Mouse (Mus musculus): ENCODE data around the gene Slc5a6.
"Not testable (repeated sequence)": the region's sequence is repeated elsewhere in the genome, so short reads cannot be mapped to it uniquely, and the experiment has no call there.

Gene Slc5a6

DNA sequence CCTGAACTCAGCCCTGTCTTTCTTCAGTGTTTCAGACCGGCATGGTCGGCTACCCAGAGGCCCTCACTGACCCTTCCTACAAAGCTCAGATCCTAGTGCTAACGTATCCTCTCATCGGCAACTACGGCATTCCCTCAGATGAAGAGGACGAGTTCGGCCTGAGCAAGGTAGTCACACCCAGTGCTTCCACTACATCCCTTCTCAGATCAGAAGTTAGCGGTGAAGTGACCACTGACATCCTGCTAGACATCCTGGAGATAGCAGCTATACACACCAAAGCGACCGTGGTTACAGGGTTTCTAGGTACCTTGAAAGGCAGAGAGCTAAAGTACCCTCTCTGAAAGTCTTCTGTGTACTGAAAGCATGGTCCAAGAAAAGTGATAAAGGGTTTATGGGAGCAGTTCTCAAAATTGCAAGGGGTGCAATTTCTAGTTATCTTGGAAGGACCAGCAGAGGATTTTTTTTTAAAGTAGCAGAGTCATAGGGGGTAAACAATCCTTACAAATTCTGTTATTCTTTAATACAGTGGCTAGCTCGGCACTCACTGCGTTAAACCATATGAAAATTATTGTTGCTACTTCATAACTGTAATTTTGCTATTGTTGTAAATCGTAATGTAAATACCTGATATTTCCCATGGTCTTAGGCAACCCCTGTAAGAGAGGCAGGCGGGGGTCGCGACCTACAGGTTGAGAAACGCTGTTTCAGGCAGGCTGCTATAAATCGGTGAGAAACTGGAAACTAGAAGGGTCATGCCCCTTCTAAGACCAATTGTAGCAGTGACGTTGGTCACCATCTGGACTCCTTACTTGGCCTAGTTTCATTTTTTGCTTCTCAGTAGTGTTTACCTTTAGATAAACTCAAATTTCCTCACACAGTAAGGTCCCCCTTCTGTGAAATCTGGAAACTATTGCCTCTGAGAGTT, 6.8 kb upstream of the Slc5a6 start:
- no peak for DNase-seq

DNA sequence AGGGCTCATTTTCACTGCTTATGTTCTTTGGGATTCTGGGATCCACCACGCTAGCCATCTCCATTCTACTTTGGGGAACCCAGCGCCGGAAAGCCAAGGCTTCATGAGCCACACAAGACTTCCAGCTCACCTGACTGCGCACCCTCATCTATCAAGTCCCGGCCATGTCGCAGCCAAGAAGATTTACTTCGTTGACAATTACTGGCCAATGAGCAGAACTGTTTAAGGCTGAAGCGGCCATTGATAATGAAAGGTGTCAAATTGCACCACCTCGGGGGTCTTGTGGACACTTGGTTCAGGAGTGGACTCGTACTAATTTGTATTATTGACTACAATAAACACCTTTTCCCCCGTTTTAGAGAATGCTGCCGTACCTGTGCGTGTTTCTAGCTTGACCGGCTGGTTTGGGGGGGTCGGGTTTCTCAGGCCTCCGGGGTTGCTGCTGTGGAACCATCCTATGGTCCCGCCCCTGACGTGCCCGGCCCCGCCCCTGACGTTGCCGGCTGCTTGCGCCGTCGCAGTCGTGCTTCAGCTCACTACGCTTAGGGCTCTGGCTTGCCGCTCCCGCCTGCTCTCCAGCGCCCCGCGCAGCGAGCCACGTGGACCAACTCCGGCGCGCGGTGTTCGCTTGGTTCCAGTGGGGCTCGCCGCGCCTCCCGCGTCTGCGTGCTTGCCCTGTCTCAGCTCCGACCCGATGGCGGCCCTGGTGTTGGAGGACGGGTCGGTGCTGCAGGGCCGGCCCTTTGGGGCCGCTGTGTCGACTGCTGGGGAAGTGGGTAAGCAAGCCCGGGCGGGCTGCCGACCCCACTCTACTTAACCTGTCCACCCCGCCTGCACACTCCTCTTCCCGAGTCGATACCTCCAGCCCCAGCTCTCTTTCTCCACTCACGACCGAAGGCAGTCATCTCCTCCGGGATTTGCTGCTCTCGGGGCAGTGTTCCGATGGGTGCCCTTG, 5.8 kb upstream of the Slc5a6 start, which contains the start of gene Cad:
Gene Cad (plus strand): TSS at position 520 of the 955 bp plus-strand sequence.
- DNase-seq = peak; percentile 93

DNA sequence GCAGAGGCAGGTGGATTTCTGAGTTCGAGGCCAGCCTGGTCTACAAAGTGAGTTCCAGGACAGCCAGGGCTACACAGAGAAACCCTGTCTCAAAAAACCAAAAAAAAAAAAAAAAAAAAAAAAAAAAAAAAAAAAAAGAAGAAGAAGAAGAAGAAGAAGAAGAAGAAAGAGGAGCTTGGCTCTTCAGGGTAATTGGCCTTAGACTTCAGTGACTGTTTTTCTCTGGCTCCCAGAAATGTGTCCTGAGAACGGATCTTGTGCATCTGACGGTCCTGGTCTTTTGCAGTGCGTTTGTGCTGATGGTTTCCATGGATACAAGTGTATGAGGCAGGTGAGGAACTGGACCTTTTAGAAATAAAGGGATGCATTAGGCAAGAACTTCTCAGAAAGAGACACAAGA, 5.0 kb upstream of the Slc5a6 start:
- not testable (repeated sequence) for DNase-seq

DNA sequence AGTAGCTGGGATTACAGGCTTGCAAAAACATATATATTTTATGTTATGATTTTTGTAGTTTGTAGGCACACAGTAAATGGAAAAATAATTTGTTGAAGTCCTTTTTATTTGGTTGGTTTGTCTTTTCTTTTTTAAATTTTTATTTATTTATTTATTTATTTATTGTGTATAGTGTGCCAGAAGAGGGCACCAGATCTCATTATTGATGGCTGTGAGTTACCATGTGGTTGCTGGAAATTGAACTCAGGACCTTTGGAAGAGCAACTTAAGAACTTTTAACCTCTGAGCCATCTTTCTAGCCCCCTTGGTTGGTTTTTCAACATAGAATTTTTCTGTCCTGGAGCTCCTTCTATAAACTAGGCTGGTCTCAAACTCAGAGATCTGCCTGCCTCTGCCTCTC, 1.7 kb upstream of the Slc5a6 start:
- no peak for DNase-seq

DNA sequence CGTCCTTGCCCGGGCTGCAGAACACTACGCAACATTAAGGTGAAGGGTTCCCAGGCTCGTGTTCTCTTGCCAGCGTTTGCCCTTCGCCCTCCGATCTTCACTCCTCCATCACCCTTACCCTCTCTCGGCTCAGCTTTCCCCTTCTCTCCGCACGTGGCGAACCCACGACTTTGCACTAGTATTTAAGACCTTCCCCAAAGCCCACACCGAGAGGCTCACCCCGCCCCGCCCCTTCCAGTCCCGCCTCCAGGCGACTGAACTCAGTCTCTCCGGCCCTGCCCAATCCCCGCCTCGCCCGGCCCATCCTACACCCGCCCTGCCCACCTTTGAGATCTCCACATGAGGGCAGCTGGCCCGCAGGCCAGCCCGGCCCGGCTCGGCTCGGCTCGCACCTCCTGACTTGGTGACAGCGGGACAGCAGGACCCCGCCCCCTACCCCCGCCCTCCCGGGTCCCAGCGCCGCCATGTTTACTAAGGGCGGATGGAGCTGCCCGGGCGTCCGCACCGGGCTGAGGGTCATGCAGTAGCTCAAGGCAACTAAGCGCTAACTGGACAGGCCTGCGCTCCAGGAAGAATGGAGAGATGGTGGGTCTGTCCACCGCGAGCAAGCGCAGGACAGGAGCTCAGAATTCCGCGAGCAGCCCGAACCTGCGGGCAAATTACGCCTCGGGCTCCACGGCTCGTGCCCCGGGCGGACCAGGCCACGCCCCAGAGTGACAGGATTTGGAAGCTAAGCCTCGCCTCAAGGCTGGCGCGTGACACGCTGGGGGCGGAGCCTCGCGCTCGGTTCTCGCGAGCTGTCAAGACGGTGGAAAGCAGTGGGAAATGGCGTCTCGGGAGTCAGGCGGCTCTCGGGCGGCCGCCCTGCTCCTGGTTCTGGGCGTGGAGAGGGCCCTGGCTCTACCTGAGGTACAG, 619 bp downstream of the Slc5a6 start, which contains the start of gene Atraid:
Gene Atraid (plus strand): TSS at position 465 of the 915 bp plus-strand sequence.
- DNase-seq = peak; percentile 98

DNA sequence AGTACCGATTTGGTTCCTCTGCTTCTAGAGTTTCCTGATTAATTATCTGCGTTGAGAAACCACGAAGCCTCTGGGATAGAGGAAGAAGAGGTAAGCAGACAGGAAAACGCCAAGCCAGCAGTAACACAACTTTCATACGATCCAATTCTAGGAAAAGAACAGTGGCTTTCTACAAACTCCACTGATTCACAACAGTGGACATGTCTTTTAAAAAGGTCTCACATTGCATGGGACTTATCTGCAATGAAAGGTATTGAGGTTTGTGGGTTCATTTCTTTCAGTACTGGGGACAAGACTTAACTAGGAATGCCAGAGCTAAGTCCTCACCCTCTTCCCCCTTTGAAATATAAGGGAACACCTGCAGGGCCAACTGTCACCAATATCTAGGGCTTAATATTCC, 1.6 kb downstream of the Slc5a6 start:
- DNase-seq = no peak

DNA sequence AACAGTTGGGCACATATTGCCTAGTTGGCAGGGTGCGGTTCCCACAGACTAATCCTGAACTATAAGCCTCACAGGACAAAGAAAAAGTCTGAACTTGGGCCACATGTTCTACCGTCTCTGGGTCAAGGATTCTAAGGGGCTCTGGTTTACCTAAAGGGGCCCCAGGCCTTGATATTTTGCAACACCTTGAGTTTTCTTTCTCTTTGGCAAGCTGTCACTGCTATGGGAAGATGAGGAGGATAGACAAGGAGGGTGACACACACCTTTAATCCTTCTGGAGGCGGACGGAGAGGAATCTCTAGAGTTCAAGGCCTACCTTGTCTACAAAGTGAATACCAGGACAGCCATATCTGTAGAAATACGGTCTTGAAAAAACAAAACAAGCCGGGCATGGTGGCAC, 2.3 kb downstream of the Slc5a6 start:
- no peak for DNase-seq

DNA sequence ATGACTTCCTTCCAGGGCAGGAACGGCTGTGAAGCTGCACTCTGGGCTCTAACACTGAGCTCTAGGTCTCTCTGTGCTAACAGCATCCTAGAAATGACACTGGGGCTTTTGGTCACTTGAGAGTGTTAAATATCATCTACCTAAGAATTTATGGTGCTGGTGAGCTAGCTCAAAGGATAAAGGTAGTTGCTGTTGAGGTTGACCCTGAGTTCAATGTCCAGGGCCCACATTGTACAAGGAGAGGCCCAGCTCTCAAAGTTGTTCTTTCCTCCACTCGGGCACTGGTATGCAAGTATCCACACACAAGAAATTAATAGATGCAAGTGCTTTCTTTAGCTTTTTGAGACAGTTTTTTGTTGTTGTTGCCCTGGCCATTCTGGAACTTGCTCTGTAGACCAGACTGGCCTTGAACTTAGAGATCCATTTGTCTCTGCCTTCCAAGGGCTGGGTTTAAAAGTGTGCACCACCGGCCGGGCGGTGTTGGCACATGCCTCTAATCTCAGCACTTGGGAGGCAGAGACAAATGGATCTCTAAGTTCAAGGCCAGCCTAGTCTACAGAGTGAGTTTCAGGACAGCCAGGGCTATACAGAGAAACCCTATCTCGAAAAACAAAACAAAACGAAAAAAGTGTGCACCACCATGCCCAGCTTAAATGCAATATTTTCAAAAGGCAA, 10.4 kb downstream of the Slc5a6 start:
- DNase-seq = peak; percentile 41

DNA sequence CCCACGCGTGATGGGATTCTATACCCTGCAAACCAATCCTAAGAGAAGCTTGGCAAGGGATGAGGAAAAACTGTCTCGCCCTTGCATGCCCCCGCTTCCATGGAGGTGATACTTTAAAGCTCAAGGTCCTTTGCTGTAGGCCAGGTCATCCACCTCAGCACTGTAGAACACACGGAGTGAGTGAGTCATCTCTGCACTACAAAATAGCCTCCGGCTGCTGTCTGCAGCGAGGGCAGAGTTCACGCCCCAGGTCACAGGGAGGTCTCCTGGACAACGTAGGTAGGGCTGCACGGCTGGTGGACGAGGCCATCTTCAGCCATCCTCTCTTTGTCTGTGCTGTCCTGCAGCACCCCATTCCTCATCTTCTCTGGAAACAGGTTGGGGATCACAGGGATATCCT, 12.2 kb downstream of the Slc5a6 start:
- DNase-seq = not testable (repeated sequence)

DNA sequence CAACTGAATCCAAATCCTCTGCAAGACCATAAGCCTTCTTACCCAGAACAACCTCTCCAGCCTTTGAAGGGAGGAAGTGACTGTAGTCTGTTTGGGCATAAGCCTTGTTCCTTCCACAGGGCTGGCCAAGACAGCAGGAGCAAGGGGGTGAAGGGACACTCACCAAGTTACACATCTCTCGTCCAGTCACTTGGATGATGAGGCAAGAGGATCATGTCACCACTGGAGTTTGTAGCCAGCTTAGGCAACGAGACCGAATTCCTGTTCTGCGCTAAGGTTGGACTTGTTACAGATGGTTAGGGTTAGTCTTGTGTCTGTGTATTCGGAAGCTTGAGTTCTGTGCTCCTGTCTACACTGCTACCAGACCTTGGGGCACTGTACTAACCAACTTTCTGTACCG, 14.1 kb downstream of the Slc5a6 start:
- no peak for DNase-seq

DNA sequence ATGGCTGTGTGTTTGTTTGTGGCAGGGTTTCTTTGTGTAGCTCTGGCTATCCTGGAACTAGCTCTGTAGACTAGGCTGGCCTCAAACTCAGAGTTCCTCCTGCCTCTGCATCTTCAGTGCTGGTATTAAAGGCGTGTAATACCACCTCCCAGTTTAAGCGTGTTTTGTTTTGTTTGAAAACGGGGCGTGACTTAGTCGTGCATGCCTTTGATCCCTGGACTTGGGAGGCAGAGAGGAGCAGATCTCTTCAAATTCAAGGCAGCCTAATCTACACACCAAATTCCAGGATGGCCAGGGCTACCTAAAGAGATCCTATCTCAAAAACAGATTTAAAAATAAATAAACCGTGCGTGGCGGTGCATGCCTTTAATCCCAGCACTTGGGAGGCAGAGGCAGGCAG, 17.2 kb downstream of the Slc5a6 start:
- DNase-seq = no peak

DNA sequence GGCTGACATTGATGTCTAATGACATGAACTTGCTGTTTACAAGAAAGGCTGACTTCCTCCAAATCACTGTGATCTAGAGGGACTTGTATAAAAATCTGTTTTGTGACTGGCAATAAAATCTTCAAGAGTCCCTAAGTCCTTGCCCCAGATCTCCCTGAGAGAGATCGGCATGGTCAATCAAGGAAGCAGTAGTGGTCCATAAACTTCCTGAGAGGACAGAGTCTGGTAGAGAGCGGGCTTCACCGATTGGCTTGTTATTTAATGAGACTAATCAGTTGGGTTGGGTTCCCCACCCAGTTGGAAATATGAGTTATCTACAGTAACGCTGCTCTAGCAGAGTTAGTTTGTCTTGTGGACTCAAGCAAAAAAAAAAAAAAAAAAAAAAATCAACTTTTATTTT, 17.8 kb downstream of the Slc5a6 start:
- no peak for DNase-seq

DNA sequence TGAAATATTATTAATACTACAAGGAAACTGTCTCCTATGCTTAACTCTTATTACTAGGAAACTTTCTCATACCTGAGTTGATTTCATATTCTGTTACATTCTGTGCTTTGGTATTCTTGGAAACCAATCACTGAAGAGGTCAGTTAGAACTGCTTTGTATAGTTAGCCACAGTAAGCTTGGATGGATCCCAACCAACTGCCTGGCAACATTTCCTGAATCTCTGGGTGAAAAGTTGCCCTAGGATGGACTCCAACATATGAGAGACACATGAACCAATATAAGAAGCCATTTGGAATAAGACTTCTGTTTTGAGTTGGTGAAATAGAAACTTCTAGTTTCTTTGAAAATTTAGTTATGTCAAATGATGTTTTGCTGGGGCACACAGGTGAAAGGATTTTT, 24.1 kb downstream of the Slc5a6 start:
- no peak for DNase-seq

DNA sequence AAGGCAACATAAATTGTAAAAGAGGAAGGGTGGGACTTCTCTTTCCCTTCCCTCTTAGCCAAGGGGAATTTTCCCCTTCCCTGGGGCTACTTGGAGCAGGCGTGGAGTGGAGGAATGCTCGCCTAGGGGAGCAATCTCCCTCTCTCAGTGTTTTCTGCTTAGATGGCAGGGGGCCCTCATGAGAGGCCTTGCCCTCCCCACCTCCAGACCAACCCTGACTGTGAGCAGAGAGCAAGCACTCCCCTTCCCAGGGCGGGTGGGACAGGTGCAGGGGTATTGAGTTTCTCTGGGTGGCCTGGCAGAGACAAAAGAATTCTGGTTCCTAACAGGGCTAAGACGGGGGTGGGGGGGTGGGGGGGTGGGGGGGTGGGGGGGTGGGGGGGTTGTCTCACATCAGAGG, 25.5 kb downstream of the Slc5a6 start:
- DNase-seq = no peak

DNA sequence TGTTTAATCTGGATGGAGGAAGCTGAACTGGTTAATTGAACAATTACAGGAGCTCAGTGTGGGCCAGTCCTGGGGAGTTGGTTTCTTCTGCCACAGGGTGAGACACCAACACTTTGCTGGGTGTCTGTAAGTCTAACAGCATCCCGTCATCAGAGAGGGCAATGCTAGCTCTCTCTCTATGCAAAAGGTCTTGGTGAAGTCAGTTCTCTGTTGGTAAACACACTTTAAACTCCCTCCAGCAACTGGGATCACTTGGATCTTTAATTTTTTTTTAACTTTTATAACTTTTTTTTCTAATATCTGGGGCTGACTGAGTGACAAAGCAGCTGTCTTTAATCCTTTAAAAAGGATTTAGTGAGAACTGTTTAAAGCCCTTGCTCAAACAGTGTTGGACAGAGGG, 26.0 kb downstream of the Slc5a6 start:
- no peak for DNase-seq

DNA sequence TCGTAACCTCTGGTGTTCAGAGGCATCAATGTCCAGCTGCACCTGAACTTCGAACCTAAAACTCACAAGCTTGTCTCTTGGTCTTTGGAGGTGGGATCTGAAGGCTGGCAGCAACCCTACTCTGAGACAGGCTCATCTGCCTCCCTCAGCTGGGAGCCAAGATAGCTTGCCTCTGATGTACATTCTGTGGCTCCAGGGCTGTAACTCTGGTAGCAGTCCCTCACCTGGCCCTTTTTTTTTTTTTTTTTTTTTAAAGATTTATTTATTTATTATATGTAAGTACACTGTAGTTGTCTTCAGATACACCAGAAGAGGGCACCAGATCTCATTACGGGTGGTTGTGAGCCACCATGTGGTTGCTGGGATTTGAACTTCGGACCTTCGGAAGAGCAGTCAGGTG, 26.9 kb downstream of the Slc5a6 start:
- not testable (repeated sequence) for DNase-seq

DNA sequence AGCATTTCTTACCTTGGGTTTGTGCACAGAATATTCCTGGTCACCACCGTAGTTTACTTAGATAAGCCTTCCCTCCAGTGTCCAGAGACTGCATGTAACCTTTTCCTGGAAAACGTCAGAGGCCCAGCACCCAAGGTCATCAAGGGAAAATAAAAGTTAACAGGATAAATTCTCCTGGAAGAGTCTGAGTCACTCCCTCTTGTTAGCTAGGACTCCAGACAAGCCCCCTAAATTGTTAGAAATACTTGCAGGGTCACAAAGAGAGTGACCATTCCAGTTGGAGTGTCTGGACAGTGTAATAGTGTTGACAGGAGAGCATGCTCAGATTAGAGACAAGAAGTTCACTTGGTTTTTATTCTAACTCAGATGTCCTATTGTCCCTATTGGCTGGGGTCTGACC, 32.8 kb downstream of the Slc5a6 start:
- no peak for DNase-seq

DNA sequence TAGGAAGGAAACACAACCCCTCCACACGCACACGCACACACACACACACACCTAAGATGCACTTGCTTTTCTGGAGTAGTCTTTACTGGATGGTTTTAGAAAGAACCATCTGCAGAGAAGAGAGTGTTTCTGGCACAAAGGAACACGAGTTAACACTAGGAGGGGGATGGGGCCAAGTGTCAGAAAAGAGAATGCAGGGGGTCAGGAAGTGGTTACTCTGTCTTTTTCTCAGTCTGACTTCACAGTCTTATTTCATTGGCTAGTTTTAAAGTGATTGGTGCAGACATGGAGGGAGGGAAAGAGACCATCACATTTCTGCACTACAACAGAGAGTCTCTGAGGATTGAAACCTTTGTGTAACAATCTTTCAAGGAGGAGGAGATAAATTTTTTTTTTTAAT, 36.0 kb downstream of the Slc5a6 start:
- DNase-seq = no peak

DNA sequence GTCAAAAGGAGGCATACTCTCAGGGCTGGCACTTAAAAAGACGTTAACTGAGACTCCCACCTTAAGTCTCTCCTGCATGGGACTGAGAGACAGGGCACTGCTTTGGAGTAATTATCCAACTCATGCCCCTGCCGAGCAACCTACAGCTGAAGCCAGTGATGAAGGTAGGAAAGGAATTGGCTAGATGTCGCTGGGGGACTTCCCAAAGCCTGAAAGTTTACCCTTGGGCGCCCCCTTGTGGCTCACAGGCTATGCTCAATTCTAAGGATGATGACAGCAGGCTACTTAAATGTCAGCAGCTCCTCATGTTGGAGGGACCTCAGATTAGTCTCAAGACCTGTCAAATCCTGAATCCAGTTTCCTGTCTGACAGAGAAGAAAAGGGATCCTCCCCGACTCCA, 44.5 kb downstream of the Slc5a6 start:
- peak; percentile 73 for DNase-seq

DNA sequence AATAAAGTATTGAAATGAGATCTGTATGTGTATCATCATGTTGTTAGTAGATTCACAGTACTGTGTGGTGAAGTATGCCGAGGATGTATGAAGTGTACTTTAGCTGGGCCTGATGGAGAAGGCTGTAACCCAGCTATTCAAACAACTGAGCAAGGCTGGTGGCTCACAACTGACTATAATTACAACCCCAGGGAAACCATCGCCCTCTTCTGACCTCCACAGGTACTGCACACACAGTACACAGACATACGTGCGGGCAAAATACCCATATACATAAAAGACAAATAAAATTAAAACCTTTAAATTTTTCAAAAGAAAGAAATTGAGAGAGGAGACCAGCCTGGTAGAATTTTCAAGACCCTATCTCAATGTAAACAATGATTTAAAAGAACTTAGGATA, 47.2 kb downstream of the Slc5a6 start:
- DNase-seq = no peak

DNA sequence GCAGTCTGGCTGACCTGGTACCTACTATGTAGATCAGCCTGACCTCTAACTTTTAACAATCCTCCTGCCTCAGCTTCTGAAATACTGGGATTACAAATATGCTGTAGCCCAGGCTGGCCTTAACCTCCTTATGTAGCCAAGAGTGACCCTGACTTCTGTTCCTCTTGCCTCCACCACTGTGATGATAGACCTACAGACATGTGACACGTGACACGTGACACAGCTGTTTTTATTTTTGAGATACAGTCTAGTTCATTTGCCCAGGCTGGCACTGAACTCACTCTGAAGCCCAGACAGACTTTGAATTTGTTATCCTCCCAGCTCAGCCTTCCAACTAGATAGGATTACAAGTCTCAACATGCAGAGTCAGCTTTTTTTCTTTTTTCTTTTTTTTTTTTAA, 47.7 kb downstream of the Slc5a6 start:
- DNase-seq = no peak

DNA sequence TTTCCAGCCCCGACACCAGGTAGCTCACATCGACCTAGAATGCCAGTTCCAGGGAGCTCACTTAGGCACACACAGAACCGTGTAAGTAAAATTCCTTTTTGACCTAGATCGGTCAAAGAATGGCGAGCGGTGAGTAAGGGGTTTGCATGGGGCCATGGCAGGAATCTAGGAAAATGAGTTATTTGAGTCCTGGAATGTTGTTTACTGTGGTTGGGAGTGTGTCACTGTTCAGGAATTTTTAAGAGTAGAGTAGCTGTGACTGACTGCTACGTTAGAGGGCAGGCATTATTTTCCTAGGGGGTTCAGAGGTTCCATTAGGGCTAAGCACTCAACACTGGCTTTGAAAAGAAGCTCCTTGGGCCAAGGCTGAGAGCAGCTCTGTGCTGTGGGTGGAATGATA, 48.6 kb downstream of the Slc5a6 start:
- DNase-seq = no peak
